Mouse (Mus musculus) limb, embryonic 10.5 days (tissue): Measurements from ENCODE around the gene Rac2. TPM values are rescaled to one million over a fixed set of nuclear protein-coding genes. Genes with fewer than 3 reads are reported as not detected.
A peak's percentile ranks its signal among the peaks of the same experiment; 100 is the strongest.

Experiments
- DNase-seq: peaks from one replicate; pipeline ENCODE4 v3.0.0-alpha.2; 2017; ENCODE audit warnings: low spot score
- H3K27ac ChIP-seq: fragments of 300-500 bp; sonication (generic); 2 replicates; pipeline ENCODE4 v1.5.1; 2016; ENCODE audit warnings: mild to moderate bottlenecking
- H3K27me3 ChIP-seq: fragments of 300-500 bp; sonication (generic); 2 replicates; pipeline ENCODE4 v1.6.1; 2016; ENCODE audit warnings: low read depth, mild to moderate bottlenecking; ENCODE audit not compliant: poor library complexity, severe bottlenecking
- H3K36me3 ChIP-seq: fragments of 300-500 bp; sonication (generic); 2 replicates; pipeline ENCODE4 v1.6.1; 2016; ENCODE audit warnings: mild to moderate bottlenecking, moderate library complexity
- H3K4me1 ChIP-seq: fragments of 300-500 bp; sonication (generic); 2 replicates; pipeline ENCODE4 v1.6.1; 2016
- H3K4me3 ChIP-seq: fragments of 300-500 bp; sonication (generic); 2 replicates; pipeline ENCODE4 v1.5.1; 2016; ENCODE audit warnings: mild to moderate bottlenecking, moderate library complexity
- H3K9me3 ChIP-seq: fragments of 300-500 bp; sonication (generic); replicated peaks from 2 replicates; pipeline ENCODE4 v1.6.1; 2016; ENCODE audit warnings: mild to moderate bottlenecking
- WGBS: fragments of 180-500 bp; shearing (Covaris S2); methylation state at CpG from one replicate; pipeline ENCODE4 v1.1.7; 2016; 5-methylcytosine and 5-hydroxymethylcytosine counted together
- polyA plus RNA-seq: library from polyadenylated mRNA; unstranded; fragments of >200 nt; fragmentation: Nextera tagmentation; extraction: Ambion mirVana; gene quantifications from 2 replicates; pipeline ENCODE4 v1.2.1, GENCODE M21; 2016

Rac2 gene
- polyA plus RNA-seq, 1 experiment from 2014 or later: 4.4 TPM

DNA sequence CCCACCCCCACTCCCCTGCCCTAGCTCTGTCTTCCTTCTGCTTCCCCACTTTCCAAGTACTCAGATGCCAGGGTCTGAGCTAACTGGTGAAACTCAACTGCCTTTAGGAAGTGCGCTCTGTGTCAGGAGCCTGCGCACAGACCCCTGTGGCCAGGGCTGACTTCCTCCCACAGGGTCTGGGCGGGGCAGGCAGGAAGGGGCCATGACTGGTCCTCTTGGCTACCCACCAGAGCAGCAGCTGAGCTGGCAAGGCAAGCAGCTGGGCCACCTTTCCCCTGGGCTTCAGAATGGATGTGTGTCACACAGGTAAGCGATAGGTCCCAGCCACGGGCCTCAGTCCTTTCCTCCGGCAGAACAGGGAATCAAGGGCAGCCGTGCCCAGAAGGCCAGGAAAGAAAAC, 24.3 kb upstream of the Rac2 start, which contains the start of gene Cyth4:
Gene Cyth4, plus strand, starts transcription at position 134 of the 400 bp plus-strand sequence.
- Histone ChIP-seq H3K9me3 (no peaks in the 10 kb centered on the region), H3K27ac (0 out of 2 replicates have a peak within 1 kb of the TSS, but pooled peaks have one; percentile 4), H3K27me3 (no peaks in the 10 kb centered on the region), H3K4me3 (no peak within 1 kb of the TSS), H3K36me3 (no peaks in the 10 kb centered on the region), H3K4me1 (0 out of 2 replicates have a peak, but pooled peaks cover 5% of the 10 kb centered on the region)
- WGBS: 79% methylated on average over 7 of the region's 7 CpGs
- no peak for DNase-seq

DNA sequence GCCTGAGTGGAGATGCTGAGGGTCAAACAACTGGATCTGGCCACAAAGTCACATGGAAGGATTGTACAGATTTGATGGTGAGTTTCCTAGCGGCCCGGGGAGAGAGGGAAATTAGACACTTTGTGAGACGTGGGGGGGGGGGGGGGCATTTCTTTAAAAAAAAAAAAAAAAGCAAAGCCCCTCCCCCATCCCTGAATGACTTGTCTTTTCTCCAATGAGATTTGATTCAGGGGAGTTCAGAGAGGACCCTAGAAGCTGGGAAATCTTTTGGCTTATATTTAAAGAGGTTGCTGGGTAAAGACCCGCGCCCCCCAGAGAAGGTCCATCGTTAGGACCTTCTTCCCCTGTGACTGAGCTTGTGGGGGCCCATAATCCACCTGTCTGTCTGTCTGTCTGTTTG, 23.9 kb upstream of the Rac2 start:
- Histone ChIP-seq H3K9me3 (no peaks in the 10 kb centered on the region), H3K4me3 (no peak overlapping the region), H3K27me3 (no peaks in the 10 kb centered on the region), H3K36me3 (no peaks in the 10 kb centered on the region), H3K27ac (no peak overlapping the region), H3K4me1 (peaks cover 9% of the 10 kb centered on the region)
- no peak for DNase-seq
- 87% methylated on average over 6 of the region's 6 CpGs for WGBS

DNA sequence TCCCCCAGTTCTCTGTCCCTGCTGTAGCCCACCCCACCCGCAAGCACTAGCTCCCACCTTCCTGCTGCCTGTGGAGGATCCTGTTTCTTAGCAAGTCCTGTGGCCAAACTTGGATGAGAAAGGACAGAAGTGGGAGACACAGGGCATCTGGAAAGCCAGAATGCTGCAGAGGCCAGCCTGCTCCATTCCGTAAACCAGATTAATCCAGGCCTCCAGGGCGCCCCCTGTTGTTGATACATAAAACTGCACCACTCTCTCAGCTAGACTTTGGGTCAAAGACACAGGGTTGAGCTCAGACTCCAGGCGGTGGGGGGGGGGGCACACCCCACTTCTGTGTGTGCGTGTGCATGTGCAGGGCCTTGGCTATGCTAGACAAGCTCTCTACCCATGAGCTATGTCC, 22.9 kb upstream of the Rac2 start:
- no peak for DNase-seq
- H3K36me3 ChIP-seq: no peaks in the 10 kb centered on the region
- H3K4me3 ChIP-seq: no peak overlapping the region
- no peaks in the 10 kb centered on the region for H3K27me3 ChIP-seq
- no peaks in the 10 kb centered on the region for H3K9me3 ChIP-seq
- 75% methylated on average over 5 of the region's 5 CpGs for WGBS
- peaks cover 13% of the 10 kb centered on the region for H3K4me1 ChIP-seq
- no peak overlapping the region for H3K27ac ChIP-seq

DNA sequence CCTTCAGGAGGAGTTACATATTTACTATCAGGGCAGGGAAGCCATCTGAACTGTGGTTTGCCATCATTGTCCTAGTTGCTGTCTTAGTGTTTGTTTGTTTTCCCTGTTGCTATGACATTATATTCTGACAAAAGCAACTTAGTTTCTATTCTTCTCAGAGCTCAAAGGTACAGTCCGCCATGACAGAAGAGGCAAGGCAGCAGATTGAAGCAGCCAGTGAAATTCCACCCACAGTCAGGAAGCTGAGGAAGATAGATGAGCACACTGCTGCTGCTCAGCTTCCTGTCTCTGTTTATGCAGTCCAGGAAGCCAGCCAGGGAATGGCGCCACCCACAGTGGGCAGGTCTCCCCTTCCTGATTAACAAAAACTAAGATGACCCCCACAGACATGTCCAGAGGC, 22.2 kb upstream of the Rac2 start:
- no peak overlapping the region for H3K4me3 ChIP-seq
- no peaks in the 10 kb centered on the region for H3K36me3 ChIP-seq
- 89% methylated on average over 2 of the region's 2 CpGs for WGBS
- H3K9me3 ChIP-seq: no peaks in the 10 kb centered on the region
- H3K4me1 ChIP-seq: peaks cover 13% of the 10 kb centered on the region
- no peak for DNase-seq
- H3K27me3 ChIP-seq: no peaks in the 10 kb centered on the region
- no peak overlapping the region for H3K27ac ChIP-seq

DNA sequence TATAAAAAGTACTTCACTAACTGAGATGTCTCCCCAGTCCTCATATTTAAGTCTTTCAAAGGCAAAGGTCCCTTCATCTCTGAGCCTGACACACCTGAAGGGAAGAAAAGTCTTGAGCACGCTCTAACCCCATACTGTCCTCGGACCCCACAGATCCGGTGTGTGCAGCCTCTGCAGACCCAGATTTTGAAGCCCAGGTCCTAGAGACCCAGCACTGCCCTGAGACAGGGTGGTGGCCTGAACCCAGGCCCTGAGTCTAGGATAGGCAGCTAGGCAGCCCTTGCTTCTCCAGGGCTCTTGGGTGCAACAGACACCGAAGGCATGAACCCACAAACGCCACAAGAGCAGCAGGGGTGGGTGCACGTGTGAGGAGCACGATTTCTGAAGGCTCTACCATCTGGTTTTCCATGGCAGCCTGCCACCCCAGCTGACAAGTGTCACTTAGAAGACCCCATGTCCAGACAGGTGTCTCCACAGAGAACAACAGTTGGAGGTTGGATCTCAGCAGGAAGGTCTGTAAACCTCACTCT, 21.4 kb upstream of the Rac2 start:
- DNase-seq: no peak
- Histone ChIP-seq H3K4me3 (no peak overlapping the region), H3K9me3 (no peaks in the 10 kb centered on the region), H3K4me1 (peaks cover 13% of the 10 kb centered on the region), H3K36me3 (no peaks in the 10 kb centered on the region), H3K27me3 (no peaks in the 10 kb centered on the region), H3K27ac (no peak overlapping the region)
- 89% methylated on average over 7 of the region's 7 CpGs for WGBS

DNA sequence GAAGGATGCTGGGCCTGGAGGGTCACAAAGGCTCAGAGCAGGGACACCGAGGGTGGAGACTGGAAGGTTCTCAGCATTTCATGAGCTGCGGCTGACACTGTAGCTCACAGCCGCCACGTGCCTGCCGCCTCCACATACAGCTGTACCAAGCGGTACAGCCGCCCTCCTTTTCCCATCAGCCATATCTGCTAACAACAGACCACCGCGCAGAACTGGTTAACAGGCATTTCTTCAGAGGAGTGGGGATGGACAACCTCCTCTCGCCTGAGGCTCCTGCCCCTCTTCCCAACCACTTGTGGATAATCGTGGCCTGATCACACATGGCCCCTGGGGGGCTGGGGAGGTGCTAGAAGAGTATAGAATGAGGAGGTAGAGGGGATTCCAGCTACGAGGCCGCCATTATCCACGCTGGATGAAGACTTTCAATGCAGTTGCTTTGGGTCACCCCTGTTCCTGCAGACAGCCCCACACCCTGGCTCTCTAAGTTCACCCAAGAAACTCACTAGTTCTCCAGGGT, 19.9 kb upstream of the Rac2 start:
- WGBS: 83% methylated on average over 14 of the region's 14 CpGs
- no peak overlapping the region for H3K4me3 ChIP-seq
- H3K36me3 ChIP-seq: no peaks in the 10 kb centered on the region
- no peak for DNase-seq
- H3K9me3 ChIP-seq: no peaks in the 10 kb centered on the region
- peaks cover 13% of the 10 kb centered on the region for H3K4me1 ChIP-seq
- H3K27ac ChIP-seq: no peak overlapping the region
- no peaks in the 10 kb centered on the region for H3K27me3 ChIP-seq

DNA sequence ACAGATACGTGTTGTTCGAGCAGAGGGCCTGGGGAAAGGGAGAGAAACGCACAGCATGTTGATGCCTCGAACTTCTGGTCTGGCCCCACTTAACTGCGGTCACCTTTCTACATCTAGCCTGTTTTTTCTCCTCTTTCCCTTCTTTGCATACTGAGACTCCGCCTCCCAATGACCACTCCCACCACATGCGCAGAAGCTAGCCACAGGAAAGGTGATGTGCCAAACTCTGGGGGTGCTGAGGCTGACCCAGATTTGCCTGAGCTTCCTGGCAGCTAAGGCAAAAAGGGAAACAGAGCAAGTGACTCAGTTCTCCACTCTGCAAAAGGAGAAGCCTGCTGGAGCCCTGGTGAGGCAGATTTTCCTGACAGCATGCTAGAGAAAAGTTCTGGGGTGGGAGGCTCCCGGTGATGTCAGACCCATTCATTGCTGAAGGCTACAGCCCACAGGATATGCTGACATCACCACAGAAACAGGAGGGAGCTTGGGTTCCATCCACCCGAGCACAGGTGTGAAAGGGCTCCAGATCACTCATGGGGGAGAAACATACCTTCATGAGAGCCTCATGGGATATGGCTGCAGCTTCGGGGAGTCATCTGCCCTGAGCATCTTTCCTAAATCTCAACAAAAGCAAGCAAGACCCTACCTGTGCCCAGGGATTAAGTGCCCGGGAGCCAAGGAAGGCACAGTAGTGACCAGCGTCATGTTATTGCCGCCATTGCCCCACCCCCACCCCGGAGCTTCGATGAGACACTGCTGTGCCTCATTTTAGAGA, 19.3 kb upstream of the Rac2 start:
- peaks cover 13% of the 10 kb centered on the region for H3K4me1 ChIP-seq
- H3K27ac ChIP-seq: no peak overlapping the region
- H3K36me3 ChIP-seq: no peaks in the 10 kb centered on the region
- no peak for DNase-seq
- WGBS: 63% methylated on average over 15 of the region's 15 CpGs
- no peaks in the 10 kb centered on the region for H3K27me3 ChIP-seq
- H3K4me3 ChIP-seq: no peak overlapping the region
- H3K9me3 ChIP-seq: no peaks in the 10 kb centered on the region

DNA sequence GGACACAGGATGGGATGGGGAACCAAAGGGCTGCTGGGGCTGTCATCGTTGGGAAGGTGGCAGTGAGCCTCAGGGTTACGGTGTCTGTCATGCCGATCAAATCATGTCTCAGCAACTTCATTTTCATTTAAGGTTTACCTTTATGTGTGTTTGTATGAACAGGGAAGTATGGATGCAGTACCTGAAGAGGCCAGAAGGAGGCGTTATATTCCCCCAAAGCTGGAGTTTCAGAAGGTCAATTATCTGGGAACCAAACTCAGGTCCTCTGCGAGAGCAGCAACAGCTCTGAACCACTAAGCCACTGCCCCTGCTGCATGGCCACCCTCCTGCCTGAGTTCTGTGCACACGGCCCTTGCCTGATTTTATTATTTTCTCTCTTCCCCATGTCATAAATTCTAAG, 18.2 kb upstream of the Rac2 start:
- 83% methylated on average over 6 of the region's 6 CpGs for WGBS
- Histone ChIP-seq H3K27me3 (no peaks in the 10 kb centered on the region), H3K36me3 (no peaks in the 10 kb centered on the region), H3K4me3 (no peak overlapping the region), H3K27ac (no peak overlapping the region), H3K9me3 (no peaks in the 10 kb centered on the region), H3K4me1 (peaks cover 13% of the 10 kb centered on the region)
- no peak for DNase-seq

DNA sequence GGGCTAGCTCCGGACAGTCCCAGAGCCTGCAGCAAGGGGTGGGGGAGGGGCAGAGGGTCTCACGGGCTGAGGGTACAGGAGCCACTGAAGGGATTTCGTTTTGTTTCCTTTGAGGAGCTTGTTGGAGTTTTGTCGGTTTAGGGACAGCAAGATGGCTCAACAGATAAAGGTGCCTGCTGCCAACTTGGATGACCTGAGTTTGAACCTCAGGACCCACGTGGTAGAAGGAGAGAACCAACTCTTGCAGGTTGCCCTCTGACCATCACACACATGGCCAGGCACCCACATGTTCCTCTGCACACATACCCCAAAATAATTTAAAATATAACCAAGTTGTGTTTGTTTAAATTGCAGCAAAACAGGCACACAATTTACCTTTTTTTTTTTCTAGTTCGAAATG, 17.4 kb upstream of the Rac2 start:
- Histone ChIP-seq H3K4me3 (no peak overlapping the region), H3K36me3 (no peaks in the 10 kb centered on the region), H3K4me1 (peaks cover 13% of the 10 kb centered on the region), H3K27me3 (no peaks in the 10 kb centered on the region), H3K27ac (no peak overlapping the region), H3K9me3 (no peaks in the 10 kb centered on the region)
- no peak for DNase-seq
- WGBS: 77% methylated on average over 6 of the region's 6 CpGs

DNA sequence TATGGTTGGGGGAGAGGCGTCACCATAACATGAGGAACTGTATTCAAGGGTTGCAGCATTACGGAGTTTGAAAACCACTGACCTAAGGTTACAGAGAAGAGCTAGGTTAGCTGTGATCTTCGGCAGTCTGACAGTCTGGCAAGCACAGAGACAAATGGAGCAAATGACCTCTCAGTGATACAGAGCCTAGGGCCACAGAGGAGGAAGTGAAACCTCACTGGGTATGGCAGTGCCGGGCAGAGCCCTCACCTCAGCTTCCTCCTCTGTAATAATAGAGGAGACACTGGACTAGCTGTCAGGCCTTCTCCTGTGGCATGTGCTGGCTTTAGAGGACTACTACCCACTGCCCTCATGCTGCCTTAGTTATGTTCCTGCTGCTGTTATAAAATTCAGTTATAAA, 16.3 kb upstream of the Rac2 start:
- H3K9me3 ChIP-seq: no peaks in the 10 kb centered on the region
- WGBS: 85% methylated on average over 4 of the region's 4 CpGs
- no peaks in the 10 kb centered on the region for H3K36me3 ChIP-seq
- H3K4me3 ChIP-seq: no peak overlapping the region
- H3K4me1 ChIP-seq: peaks cover 13% of the 10 kb centered on the region
- H3K27me3 ChIP-seq: no peaks in the 10 kb centered on the region
- no peak overlapping the region for H3K27ac ChIP-seq
- no peak for DNase-seq

DNA sequence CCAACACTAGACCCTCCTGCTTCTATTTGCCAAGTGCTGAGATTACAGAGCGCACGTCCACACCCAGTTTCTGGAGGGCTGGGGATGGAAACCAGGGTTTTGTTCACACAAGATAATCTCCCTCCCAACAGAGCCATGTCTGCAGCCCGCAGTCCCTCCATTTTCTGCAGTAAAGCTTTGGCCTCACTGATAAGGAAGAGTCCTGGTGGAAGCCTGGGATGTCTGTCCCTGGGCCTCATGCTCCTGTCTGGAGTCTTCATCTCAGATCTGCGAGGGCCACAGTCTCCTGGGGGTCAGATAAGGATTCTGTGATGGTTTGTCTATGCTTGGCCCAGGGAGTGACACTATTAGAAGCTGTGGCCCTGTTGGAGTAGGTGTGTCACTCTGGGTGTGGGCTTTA, 15.5 kb upstream of the Rac2 start:
- peaks cover 7% of the 10 kb centered on the region; the same call in 1 of the 2 replicates for H3K27me3 ChIP-seq
- H3K9me3 ChIP-seq: no peaks in the 10 kb centered on the region
- H3K27ac ChIP-seq: no peak overlapping the region
- H3K4me1 ChIP-seq: peaks cover 13% of the 10 kb centered on the region
- no peak for DNase-seq
- no peaks in the 10 kb centered on the region for H3K36me3 ChIP-seq
- no peak overlapping the region for H3K4me3 ChIP-seq
- WGBS: 86% methylated on average over 4 of the region's 4 CpGs

DNA sequence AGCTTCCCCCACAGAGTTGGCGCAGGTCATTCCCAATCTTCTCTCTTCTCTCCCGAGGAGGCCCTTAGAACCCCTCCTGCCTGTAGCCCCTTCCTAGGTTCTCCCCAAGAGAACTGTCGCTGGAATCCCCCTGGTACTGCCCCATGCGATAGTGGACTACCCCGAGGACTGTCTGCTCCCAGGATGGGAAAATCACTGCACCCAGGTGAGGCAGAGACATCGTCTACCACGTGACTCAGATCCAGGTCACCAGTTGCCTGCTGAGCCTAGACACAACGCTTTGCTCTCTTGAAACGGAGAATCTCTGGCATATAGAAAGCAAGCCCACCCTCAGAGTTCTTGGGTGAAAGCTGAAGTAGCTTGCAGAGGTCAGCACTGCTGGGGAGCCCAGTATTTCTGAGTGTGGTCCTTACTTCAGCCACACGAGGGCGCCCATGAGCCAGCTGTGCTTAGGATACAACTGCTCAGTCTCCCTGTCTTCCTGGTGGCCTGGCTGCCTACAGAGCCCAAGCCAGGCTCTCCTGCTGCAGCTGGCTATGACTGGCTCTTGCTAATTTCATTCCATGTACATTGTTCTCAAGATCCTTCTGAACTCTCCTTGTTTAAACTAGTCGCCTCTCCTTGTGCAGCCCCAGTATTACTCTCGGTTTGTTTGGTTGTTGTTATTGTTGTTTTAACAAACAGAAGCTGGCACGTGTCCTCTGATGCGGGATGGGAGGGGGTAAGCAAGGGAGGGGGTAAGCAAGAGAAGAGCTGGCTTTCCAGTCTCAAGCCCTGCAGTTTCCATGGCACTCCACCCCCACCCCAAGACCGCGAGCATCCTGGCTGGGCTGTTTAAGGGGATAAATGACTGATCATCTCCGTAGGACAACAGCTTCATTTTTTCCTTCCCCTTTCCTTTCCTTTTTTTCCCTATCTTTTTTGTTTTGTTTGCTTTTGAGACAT, 14.7 kb upstream of the Rac2 start:
- Histone ChIP-seq H3K27me3 (peaks cover 12% of the 10 kb centered on the region; the same call in 1 of the 2 replicates), H3K9me3 (no peaks in the 10 kb centered on the region), H3K4me3 (no peak overlapping the region), H3K4me1 (peaks cover 10% of the 10 kb centered on the region), H3K27ac (no peak overlapping the region), H3K36me3 (no peaks in the 10 kb centered on the region)
- WGBS: 58% methylated on average over 18 of the region's 18 CpGs
- peak; percentile 84 for DNase-seq

DNA sequence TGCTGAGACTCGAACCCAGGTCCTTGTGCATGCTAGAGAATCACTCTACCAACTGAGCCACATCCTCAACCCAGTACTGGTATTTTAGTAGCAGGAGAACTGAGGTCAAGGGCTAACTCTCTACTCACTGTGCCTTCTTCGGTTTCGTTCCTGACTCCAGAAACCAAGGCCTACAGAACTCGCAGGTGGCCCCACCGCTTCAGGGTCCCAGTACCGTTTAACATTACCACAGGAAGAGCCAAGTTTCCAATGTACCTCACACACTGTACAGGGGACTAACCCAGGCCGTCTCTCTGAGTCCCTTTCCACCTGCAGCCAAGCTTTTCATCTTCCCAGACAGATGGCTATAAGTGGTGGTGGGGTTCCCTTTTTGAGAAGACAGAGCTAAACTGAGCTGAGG, 12.8 kb upstream of the Rac2 start:
- Histone ChIP-seq H3K4me1 (peaks cover 15% of the 10 kb centered on the region), H3K9me3 (no peaks in the 10 kb centered on the region), H3K36me3 (no peaks in the 10 kb centered on the region), H3K27me3 (peaks cover 15% of the 10 kb centered on the region; the same call in 1 of the 2 replicates), H3K4me3 (no peak overlapping the region), H3K27ac (no peak overlapping the region)
- no peak for DNase-seq
- WGBS: 90% methylated on average over 7 of the region's 7 CpGs
